Mouse (Mus musculus) forebrain, embryonic 10.5 days (tissue): ENCODE measurements around the gene Tada2a. TPM values are rescaled to one million over a fixed set of nuclear protein-coding genes. Genes with fewer than 3 reads are reported as not detected.

Experiments
- DNase-seq: peaks from one replicate; pipeline ENCODE4 v3.0.0-alpha.2; 2017; ENCODE audit warnings: low spot score; ENCODE audit errors: extremely low spot score
- H3K27ac ChIP-seq: fragments of 300-500 bp; sonication (generic); 2 replicates; pipeline ENCODE4 v1.5.1; 2016; ENCODE audit warnings: mild to moderate bottlenecking
- H3K27me3 ChIP-seq: fragments of 300-500 bp; sonication (generic); 2 replicates; pipeline ENCODE4 v1.6.1; 2016; ENCODE audit warnings: mild to moderate bottlenecking; ENCODE audit not compliant: poor library complexity, severe bottlenecking
- H3K36me3 ChIP-seq: fragments of 300-500 bp; sonication (generic); replicated peaks from 2 replicates; pipeline ENCODE4 v1.6.1; 2016; ENCODE audit warnings: mild to moderate bottlenecking, moderate library complexity
- H3K4me1 ChIP-seq: fragments of 300-500 bp; sonication (generic); 2 replicates; pipeline ENCODE4 v1.6.1; 2016
- H3K4me3 ChIP-seq: fragments of 300-500 bp; sonication (generic); 2 replicates; pipeline ENCODE4 v1.5.1; 2016; ENCODE audit warnings: mild to moderate bottlenecking, moderate library complexity
- H3K9me3 ChIP-seq: fragments of 300-500 bp; sonication (generic); 2 replicates; pipeline ENCODE4 v1.6.1; 2016; ENCODE audit warnings: mild to moderate bottlenecking, moderate library complexity
- WGBS: fragments of 180-500 bp; shearing (Covaris S2); methylation state at CpG from one replicate; pipeline ENCODE4 v1.1.7; 2016; 5-methylcytosine and 5-hydroxymethylcytosine counted together
- polyA plus RNA-seq: library from polyadenylated mRNA; unstranded; fragments of >200 nt; fragmentation: Nextera tagmentation; extraction: Ambion mirVana; gene quantifications from 2 replicates; pipeline ENCODE4 v1.2.1, GENCODE M21; 2016

Tada2a gene
- polyA plus RNA-seq, 1 experiment from 2014 or later, result 43.7 TPM

- no peaks in the 10 kb centered on the region for H3K36me3 ChIP-seq
- H3K27ac ChIP-seq, result peak overlapping the region; percentile 87
- H3K4me3 ChIP-seq, result peak overlapping the region; percentile 77
- DNase-seq, result peak; percentile 58
- H3K27me3 ChIP-seq, result peaks cover 68% of the 10 kb centered on the region
- H3K4me1 ChIP-seq, result peaks cover 44% of the 10 kb centered on the region
- H3K9me3 ChIP-seq, result no peaks in the 10 kb centered on the region
- 2% methylated on average over 63 of the region's 63 CpGs for WGBS
These were observed 61.0 kb downstream of the Tada2a start for GRCm38 (mm10) chr11:84068191-84069033.

GRCm38 (mm10) chr11:84067720-84068190, 61.6 kb downstream of the Tada2a start:
- H3K4me3 ChIP-seq, result peak overlapping the region; percentile 77
- no peaks in the 10 kb centered on the region for H3K36me3 ChIP-seq
- peak overlapping the region; percentile 87 for H3K27ac ChIP-seq
- WGBS, result 3% methylated on average over 21 of the region's 21 CpGs
- H3K9me3 ChIP-seq, result no peaks in the 10 kb centered on the region
- peaks cover 68% of the 10 kb centered on the region for H3K27me3 ChIP-seq
- peak; percentile 56 for DNase-seq
- H3K4me1 ChIP-seq, result peaks cover 37% of the 10 kb centered on the region

- Histone ChIP-seq H3K27me3 (peaks cover 68% of the 10 kb centered on the region), H3K27ac (no peak overlapping the region), H3K36me3 (no peaks in the 10 kb centered on the region), H3K4me1 (peaks cover 35% of the 10 kb centered on the region), H3K9me3 (no peaks in the 10 kb centered on the region), H3K4me3 (peak overlapping the region; percentile 77)
- no peak for DNase-seq
- 9% methylated on average over 18 of the region's 18 CpGs for WGBS
These were observed 62.3 kb downstream of the Tada2a start for GRCm38 (mm10) chr11:84066927-84067645.

GRCm38 (mm10) chr11:84066071-84066481, 63.3 kb downstream of the Tada2a start:
- DNase-seq, result no peak
- 17% methylated on average over 11 of the region's 11 CpGs for WGBS
- Histone ChIP-seq H3K9me3 (no peaks in the 10 kb centered on the region), H3K4me3 (no peak overlapping the region), H3K36me3 (no peaks in the 10 kb centered on the region), H3K27ac (no peak overlapping the region), H3K4me1 (peaks cover 35% of the 10 kb centered on the region), H3K27me3 (peaks cover 64% of the 10 kb centered on the region)

- Histone ChIP-seq H3K27ac (no peak overlapping the region), H3K9me3 (no peaks in the 10 kb centered on the region), H3K27me3 (peaks cover 41% of the 10 kb centered on the region), H3K36me3 (no peaks in the 10 kb centered on the region), H3K4me1 (peaks cover 32% of the 10 kb centered on the region), H3K4me3 (no peak overlapping the region)
- WGBS, result 88% methylated on average over 3 of the region's 3 CpGs
- DNase-seq, result no peak
These were observed 65.7 kb downstream of the Tada2a start for GRCm38 (mm10) chr11:84063631-84064209.

GRCm38 (mm10) chr11:84062805-84063204, 66.6 kb downstream of the Tada2a start:
- no peaks in the 10 kb centered on the region for H3K9me3 ChIP-seq
- H3K4me1 ChIP-seq, result peaks cover 23% of the 10 kb centered on the region
- H3K27ac ChIP-seq, result no peak overlapping the region
- H3K36me3 ChIP-seq, result no peaks in the 10 kb centered on the region
- no peak for DNase-seq
- no peak overlapping the region for H3K4me3 ChIP-seq
- H3K27me3 ChIP-seq, result peaks cover 34% of the 10 kb centered on the region
- 67% methylated on average over 2 of the region's 2 CpGs for WGBS

GRCm38 (mm10) chr11:84061881-84062280, 67.5 kb downstream of the Tada2a start:
- Histone ChIP-seq H3K9me3 (no peaks in the 10 kb centered on the region), H3K4me3 (no peak overlapping the region), H3K27me3 (peaks cover 24% of the 10 kb centered on the region), H3K36me3 (no peaks in the 10 kb centered on the region), H3K27ac (no peak overlapping the region), H3K4me1 (peaks cover 14% of the 10 kb centered on the region)
- DNase-seq, result no peak
- WGBS, result 88% methylated on average over 2 of the region's 2 CpGs

- Histone ChIP-seq H3K4me1 (peaks cover 1% of the 10 kb centered on the region), H3K36me3 (no peaks in the 10 kb centered on the region), H3K27ac (no peak overlapping the region), H3K4me3 (no peak overlapping the region), H3K9me3 (no peaks in the 10 kb centered on the region), H3K27me3 (peaks cover 12% of the 10 kb centered on the region)
- no peak for DNase-seq
- 78% methylated on average over 6 of the region's 6 CpGs for WGBS
These were observed 68.8 kb downstream of the Tada2a start for GRCm38 (mm10) chr11:84060635-84061034.

- no peaks in the 10 kb centered on the region; the same call in 1 of the 2 replicates for H3K4me1 ChIP-seq
- H3K9me3 ChIP-seq, result no peaks in the 10 kb centered on the region
- no peak for DNase-seq
- H3K27me3 ChIP-seq, result peaks cover 8% of the 10 kb centered on the region
- no peak overlapping the region for H3K4me3 ChIP-seq
- no peaks in the 10 kb centered on the region for H3K36me3 ChIP-seq
- H3K27ac ChIP-seq, result no peak overlapping the region
- 95% methylated on average over 2 of the region's 2 CpGs for WGBS
These were observed 69.6 kb downstream of the Tada2a start for GRCm38 (mm10) chr11:84059784-84060183.

- 98% methylated on average over 2 of the region's 2 CpGs for WGBS
- Histone ChIP-seq H3K27ac (no peak overlapping the region), H3K9me3 (no peaks in the 10 kb centered on the region), H3K4me1 (peaks cover 16% of the 10 kb centered on the region), H3K27me3 (no peaks in the 10 kb centered on the region), H3K4me3 (no peak overlapping the region), H3K36me3 (no peaks in the 10 kb centered on the region)
- DNase-seq, result no peak
These were observed 72.0 kb downstream of the Tada2a start for GRCm38 (mm10) chr11:84057418-84057817.

GRCm38 (mm10) chr11:84053524-84054163, 75.8 kb downstream of the Tada2a start:
- peak overlapping the region; percentile 60 for H3K27ac ChIP-seq
- WGBS, result 80% methylated on average over 10 of the region's 10 CpGs

GRCm38 (mm10) chr11:84053055-84053454, 76.3 kb downstream of the Tada2a start:
- Histone ChIP-seq H3K4me1 (peaks cover 26% of the 10 kb centered on the region), H3K9me3 (no peaks in the 10 kb centered on the region), H3K36me3 (no peaks in the 10 kb centered on the region; the same call in 1 of the 2 replicates), H3K27ac (no peak overlapping the region), H3K4me3 (no peak overlapping the region), H3K27me3 (no peaks in the 10 kb centered on the region)
- WGBS, result 92% methylated on average over 7 of the region's 7 CpGs
- no peak for DNase-seq

More at GRCm38 (mm10) chr11:84053524-84054163, 75.8 kb downstream of the Tada2a start:
- no peak for DNase-seq
- Histone ChIP-seq H3K4me3 (no peak overlapping the region), H3K27me3 (no peaks in the 10 kb centered on the region), H3K9me3 (no peaks in the 10 kb centered on the region), H3K4me1 (peaks cover 24% of the 10 kb centered on the region), H3K36me3 (no peaks in the 10 kb centered on the region; the same call in 1 of the 2 replicates)
